Mouse (Mus musculus): ENCODE results near the gene Ptges3.
"Not testable (repeated sequence)": the region's sequence is repeated elsewhere in the genome, so short reads cannot be mapped to it uniquely, and the experiment has no call there.

The Ptges3 gene

DNA sequence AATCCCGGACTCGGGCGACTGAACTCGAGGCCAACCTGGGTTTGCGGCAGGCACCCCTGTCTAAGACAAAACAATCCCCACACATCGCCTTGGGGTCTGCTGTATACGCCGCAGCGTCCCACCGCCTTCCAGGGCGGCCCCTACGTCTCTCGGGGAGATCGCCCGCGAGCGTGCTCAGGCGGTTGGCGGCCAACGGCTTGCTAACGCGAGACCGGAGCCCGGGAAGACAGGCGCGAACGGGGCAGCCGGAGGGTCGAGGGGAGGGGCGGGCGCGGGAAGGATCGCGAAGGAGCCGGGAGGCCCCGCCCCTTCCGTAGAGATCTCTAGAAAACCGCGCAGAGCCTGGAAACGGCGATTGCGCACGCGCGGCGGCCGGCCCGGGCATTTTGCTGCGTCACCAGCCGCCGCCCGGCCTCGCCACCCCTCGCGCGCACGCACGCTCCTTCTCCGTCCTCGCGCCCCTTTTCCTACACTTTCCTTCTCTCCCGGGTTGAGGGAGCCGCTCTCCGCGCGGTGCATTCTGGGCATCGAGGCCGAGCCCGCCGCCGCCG, at the start of gene Ptges3:
Gene Ptges3 (plus strand): TSS at position 354 of the 551 bp plus-strand sequence.
- DNase-seq: peak; percentile 98

DNA sequence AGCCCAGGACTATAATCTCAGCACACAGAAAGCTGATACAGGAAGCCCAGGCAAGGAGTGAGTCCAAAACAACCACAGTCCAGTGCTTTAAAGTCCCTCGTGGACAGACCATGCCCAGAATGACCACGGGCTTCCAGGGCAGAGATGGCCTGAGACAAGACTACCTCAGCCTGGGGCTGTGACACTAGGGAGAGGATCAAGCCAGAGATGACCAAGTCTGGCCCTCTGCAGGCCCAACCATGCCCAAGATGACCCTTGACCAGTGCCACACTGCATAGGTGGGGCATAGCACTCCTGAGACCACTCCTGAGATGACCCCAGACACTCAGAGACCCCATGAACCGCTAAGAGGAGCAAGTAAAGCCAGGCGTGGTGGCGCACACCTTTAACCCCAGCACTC, 49.0 kb upstream of the Ptges3 start:
- no peak for DNase-seq

DNA sequence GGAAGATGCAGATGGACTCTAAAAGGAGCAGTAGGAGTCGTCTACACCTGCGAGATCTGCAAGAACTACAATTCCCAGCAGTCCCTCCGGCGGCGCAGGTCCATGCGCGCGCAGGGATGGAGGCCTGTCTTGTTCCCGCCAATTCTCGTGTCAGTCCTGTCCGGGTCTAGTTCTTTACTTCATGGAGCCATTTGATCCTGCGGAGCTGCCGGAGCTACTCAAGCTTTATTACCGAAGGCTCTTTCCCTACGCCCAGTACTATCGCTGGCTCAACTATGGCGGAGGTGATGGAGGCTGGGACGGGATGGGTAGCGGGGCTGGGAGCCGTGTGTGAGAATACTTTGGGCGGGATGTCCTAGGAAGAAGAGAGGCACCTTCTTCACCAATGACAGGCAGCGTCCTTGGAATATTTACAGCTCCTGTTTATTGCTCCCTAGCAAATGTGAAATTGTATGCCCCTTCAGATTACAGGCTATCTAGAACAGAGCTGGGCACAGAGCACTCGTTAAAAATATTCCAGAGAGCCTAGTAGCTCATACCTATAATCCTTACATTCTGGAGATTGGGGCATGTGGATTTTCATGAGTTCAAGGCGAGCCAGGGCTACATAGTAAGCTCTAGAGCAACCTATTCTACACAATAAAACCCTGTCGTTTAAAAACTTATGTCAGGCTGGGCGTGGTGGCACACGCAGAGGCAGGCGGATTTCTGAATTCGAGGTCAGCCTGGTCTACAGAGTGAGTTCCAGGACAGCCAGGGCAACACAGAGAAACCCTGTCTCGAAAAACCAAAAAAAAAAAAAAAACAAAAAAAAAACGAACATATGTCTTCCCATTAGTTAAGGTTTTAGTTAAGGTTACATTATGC, 43.5 kb upstream of the Ptges3 start, which contains the start of gene Prim1:
Gene Prim1 (plus strand): TSS at position 101 of the 867 bp plus-strand sequence.
- DNase-seq: peak; percentile 88

DNA sequence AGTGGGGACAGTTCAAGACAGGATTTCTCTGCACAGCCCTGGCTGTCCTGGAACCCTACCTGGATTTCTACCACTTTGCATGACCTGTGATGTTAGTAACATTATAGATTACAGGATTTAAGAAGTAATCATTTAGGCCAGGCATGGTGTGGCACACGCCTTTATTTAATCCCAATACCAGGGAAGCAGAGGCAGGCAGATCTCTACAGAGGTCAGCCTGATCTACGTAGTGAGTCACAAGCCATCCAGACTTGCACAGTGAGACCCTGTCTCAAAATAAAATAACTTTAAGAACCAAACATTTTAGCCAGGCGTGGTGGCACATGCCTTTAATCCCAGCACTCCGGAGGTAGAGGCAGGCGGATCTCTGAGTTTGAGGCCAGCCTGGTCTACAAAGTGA, 36.6 kb upstream of the Ptges3 start:
- DNase-seq: no peak

DNA sequence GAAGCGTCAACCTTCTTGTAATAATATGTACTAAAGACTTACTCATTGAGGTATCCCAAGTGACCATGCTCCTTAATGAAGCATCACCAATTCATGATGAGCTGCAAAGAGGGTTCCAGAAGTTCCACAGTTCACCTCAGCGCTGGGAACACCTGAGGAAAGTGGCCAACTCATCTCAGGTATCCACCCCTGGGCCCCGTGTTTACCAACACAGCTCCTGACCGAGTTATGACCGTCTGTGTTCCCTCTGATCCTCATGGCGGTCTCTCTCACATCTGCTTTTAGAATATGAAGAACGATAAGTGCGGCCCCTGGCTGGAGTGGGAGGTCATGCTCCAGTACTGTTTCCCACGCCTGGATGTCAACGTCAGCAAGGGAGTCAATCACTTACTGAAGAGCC, 35.3 kb upstream of the Ptges3 start:
- DNase-seq: no peak

DNA sequence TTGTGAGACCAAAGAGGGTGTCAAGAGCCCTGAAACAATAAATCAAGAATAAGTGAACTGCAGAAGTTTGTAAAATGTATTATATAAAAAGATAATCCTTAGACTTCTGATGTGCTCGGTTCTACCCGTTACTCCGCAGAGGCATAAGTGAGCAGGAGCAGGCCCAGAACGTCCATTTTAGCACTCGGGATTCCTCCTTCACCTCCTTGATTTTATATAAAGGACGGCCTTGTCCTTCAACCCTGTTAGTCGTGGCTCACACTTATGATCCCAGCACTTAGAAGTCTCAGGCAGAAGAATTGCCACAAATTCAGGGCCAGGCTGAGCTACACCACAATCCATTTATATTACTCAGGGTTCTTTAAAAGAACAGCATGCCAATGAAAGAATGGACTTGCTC, 28.8 kb upstream of the Ptges3 start:
- DNase-seq: no peak

DNA sequence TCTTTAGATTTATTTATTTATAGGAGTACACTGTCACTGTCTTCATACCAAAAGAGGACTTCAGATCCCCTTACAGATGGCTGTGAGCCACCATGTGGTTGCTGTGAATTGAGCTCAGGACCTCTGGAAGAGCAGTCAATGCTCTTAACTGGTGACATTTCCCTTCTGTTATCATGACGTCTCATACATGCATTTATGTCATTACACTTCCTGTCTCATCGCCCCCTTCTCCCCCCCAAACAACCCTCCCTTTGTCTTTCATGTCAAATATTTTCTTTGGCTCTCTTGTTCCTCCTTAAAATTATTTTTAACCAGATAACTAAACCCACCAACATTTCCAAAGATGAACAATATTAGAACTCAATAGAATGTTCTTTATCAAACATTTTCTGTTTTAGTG, 27.9 kb upstream of the Ptges3 start:
- no peak for DNase-seq

DNA sequence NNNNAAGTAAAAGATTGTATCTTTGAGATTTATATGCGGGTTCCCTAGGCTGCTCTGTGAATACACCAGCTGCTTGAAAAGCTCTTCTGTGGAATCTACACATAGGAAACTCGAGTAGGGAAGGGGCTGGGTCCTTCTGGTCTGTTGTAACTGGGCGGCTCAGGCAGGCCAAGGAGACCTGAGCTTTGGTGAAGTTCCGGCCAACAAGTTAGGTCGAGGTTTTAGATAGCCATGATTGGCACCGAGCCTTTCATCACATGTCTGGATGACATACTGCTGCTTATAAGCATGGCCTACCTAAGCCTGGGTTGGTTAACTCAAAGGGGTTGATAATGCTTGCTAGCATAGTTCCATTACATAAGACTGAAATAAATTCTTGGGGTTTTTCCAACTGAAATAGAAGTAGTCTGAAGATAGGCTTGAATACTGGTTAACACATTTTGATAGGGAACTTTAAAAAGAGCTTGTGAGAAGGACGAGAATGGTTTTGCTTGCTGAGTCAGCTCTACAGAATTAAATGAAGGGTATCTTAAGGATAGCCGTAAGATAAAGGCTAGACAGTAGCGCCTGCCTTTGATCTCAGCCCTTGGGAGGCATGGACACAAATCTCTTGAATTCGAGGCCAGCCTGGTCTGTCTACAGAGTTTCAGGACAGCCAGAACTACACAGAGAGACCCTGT, 21.9 kb upstream of the Ptges3 start:
- no peak for DNase-seq

DNA sequence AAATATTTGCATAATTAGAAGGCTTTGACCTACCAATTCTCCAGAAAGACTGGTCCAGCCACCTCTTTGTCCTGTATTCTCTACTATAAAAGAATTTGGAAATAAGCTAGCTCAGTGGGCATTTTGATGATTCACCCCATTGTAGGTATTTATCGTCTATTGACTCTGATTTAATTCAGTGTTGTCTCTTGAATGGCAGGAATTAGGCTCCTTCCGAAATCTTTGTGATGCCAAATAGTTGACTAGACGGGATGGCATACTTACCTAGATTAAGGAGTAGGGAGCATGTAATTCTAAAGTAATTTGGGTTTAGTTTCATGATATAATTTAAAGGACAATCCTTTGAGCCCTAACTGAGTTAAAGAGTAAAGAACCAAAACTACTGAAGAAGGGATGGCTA, 20.8 kb upstream of the Ptges3 start:
- no peak for DNase-seq

DNA sequence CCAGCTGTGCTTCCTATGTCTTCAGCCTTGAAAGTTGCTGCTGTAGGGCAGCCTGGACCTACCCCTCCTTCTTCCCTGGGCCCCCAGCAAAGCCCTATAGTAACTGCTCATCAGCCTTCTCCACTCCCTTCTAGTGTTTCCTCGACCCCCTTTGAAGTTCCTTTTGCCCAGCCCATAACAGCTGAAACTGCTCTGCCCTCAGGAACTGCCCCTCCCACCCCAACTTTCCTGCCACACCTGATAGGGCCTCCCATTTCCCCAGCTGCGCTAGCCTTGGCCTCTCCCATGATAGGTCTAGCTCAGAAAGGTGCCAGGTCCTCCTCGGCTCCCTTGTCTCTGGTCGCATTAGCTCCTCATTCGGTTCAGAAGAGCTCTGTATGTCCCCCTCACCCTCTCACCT, 19.6 kb upstream of the Ptges3 start:
- DNase-seq: peak; percentile 61

DNA sequence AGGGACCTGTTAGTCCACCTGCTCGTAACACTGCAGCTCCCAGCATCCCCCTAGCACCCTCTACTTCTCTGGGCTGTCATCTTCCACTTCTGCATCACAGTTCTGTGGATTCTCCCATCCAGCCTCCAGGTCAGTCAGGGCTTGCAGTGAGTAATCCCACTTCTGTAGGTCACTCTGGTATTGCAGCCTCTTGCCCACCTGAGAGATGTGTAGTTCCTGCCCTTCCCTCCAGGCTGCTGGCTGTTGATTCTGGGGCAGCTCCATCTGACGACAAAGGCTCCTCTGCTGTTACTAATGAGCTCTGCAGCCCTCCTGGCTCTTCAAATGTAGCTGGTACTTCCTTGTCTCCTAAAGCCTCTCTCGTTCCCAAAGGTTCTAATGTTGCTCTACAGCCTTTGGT, 18.9 kb upstream of the Ptges3 start:
- no peak for DNase-seq

DNA sequence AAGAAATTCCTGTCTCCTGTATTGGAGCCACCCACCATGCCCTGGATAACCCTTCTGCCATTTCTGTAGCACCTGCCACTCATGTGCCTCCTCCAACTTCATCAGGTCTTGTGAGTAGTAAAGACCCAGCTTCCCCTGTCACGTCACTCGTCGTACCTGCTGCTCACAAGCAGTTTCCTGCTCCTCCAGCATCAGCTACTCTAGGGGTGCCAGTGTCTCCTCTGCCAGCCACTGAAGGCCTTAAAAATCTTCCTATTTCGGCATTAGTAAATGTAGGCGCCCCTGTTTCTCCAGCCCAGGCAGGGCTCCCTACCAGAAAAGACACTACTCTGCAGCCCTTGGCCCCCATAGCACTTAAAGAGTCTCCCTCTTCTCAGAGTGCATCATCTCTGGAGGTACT, 18.5 kb upstream of the Ptges3 start:
- DNase-seq: no peak

DNA sequence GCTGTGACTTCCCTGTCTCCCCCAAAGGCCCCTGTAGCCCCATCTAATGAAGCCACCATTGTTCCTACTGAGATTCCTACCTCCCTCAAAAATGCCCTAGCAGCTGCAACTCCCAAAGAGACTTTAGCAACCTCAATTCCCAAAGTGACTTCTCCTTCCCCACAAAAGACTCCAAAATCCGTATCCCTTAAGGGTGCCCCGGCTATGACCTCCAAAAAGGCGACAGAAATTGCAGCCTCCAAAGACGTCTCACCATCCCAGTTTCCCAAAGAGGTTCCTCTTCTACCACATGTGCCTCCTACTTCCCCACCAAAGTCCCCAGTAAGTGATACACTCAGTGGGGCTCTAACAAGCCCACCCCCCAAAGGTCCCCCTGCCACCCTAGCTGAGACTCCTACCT, 17.1 kb upstream of the Ptges3 start:
- DNase-seq: no peak

DNA sequence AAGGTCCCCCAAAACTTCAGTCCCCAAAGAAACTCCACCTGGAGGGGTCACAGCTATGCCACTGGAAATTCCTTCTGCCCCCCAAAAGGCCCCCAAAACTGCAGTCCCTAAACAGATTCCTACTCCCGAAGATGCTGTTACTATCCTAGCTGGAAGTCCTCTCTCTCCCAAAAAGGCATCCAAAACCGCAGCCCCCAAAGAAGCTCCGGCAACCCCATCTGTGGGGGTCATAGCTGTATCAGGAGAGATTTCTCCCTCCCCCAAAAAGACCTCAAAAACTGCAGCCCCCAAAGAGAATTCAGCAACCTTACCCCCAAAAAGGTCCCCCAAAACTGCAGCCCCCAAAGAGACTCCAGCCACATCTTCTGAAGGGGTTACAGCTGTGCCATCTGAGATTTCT, 16.3 kb upstream of the Ptges3 start:
- no peak for DNase-seq

DNA sequence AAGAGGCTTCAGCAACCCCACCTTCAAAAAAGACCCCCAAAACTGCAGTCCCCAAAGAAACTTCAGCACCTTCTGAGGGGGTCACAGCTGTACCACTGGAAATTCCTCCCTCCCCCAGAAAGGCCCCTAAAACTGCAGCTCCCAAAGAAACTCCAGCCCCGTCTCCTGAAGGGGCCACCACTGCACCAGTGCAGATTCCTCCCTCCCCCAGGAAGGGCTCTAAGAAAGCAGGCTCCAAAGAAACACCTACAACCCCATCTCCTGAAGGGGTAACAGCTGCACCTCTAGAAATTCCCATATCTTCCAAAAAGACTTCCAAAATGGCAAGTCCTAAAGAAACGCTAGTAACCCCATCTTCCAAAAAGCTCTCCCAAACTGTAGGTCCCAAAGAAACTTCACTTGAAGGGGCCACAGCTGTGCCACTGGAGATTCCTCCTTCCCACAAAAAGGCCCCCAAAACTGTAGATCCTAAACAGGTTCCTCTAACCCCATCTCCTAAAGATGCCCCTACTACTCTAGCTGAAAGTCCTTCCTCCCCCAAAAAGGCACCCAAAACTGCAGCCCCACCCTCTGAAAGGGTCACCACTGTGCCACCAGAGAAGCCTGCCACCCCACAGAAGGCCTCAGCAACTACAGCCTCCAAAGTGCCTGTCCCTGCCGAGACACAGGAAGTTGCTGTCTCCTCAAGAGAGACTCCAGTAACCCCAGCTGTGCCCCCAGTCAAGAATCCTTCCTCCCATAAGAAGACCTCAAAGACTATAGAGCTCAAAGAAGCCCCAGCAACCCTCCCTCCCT, 15.5 kb upstream of the Ptges3 start:
- DNase-seq: peak; percentile 59

DNA sequence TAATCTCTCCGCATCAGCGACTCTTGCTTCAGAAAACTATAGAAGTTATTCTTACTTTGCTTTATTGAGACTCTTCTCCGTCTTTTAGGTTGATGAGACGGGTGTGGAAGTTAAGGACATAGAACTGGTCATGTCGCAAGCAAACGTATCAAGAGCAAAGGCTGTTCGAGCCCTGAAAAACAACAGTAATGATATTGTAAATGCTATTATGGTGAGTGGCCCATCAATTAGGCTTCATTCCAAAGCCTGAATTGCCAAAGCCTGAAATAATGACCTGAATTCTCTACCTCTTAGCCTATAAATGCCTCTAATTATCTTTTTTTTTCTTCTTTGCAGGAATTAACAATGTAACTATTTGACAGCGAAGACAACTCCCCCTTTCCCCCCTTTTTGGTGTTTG, 10.6 kb upstream of the Ptges3 start:
- no peak for DNase-seq

DNA sequence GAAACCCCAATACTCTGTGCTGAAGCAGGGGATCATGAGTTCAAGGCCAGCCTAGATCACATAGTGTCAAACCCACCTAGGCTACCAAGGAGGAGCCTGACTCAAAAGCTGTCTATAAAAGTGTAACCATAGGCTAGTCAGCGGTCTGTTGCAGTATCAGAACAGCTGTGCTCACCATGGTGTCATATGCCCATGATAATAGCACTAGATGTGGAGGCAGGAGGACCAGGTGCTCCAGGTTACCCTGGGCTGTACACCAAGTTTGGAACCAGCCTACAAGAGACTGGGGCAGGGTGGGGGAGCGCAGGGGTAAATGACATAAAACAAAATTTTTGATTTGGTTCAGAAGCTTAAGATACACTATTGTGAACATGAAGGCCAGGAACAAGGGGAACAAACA, 9.0 kb upstream of the Ptges3 start:
- DNase-seq: no peak

DNA sequence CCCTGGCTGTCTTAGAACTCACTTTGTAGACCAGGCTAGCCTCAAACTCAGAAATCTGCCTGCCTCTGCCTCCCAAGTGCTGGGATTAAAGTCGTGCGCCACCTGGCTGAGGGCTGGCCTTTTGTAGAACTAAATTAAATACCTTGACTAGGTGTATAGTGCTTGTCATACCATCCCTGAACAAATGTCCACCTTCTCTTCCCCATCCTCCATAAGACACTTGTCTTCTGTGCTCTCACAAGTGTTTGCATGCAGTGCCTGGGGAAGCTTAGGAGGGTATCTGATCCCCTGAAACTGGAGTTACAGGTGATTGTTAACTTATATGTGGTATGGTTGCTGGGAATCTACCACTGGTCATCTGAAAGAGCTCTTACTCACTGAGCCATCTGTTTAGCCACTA, 8.4 kb upstream of the Ptges3 start:
- no peak for DNase-seq

DNA sequence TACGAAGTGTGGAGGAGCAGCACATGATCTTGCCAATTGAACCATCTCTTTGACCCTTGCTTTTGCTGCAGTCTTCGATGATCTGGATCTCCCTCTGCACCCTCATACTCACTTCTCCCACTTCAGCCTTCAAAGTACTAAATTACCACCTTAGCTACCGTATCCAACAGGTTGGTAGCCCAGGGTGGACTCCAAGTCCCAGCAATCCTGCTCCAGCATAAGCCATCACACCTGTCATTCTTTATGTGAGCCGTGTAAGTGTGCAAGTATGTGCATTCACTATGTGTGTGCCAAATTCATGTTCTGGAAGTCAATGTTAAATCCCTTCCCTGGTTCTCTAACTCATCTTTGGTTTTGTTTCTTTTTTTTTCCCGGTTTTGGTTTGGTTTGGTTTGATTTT, 7.2 kb upstream of the Ptges3 start:
- no peak for DNase-seq

DNA sequence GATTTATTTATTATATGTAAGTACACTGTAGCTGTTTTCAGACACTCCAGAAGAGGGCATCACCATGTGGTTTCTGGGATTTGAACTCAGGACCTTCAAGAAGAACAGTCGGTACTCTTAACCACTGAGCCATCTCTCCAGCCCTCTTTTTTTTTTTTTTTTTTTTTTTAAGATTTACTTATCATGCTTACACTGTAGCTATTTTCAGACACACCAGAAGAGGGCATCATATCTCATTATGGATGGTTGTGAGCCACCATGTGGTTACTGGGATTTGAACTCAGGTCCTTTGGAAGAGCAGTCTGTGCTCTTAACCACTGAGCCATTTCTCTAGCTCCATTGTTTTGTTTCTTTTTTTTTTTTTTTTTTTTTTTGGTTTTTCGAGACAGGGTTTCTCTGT, 6.6 kb upstream of the Ptges3 start:
- DNase-seq: not testable (repeated sequence)

DNA sequence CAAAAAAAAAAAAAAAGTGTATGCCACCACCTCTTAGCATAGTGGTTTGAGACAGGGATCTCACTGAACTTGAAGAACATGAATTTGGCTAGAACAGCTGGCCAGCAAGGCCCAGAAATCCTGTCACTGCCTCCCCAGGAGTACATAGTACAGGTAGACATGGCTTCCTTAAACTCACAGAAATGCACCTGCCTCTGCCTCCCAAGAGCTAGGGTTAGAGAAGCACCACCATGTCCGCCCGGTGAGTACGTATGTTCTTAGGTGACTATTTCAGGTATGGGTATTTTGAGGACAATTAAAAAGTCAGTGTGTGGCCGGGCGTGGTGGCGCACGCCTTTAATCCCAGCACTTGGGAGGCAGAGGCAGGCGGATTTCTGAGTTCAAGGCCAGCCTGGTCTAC, 5.8 kb upstream of the Ptges3 start:
- no peak for DNase-seq

DNA sequence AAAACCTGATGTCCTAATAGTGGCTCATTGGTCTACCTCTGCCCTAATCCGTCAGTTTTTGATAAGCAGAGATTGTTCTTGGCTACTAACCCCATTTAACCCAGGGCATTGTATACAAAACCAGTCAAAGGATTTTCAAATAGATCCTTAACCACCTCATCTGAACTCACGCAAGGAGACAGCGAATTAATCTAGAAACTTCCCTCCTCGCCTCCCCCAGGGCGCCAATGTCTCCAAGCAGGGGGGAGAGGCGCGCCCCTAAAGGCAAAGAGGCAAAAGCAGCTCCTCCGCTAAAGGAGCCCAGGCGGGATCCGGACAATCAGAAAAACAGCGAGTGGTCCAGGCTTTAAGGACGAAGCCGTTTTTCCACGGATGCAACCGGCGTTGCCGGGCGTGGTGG, 570 bp upstream of the Ptges3 start:
- DNase-seq: no peak

All from thymus, postnatal 14 days (tissue).